Mouse (Mus musculus): ENCODE results near the gene Eea1.
"Not testable (repeated sequence)": the region's sequence is repeated elsewhere in the genome, so short reads cannot be mapped to it uniquely, and the experiment has no call there.

GRCm38 (mm10) chr10:96077480-96078066 lies 137.1 kb downstream of the Eea1 start:
- not testable (repeated sequence) for TF ChIP-seq TAL1 (IDR thresholded peaks at IDR 0.05; ENCODE audit: low read length); CTCF (IDR thresholded peaks at IDR 0.05 in 2 of 3, conservative IDR thresholded peaks at IDR 0.05 in 1 of 3; ENCODE audit: control insufficient read depth in 1 of 3, insufficient read depth in 1 of 3, low read depth in 2 of 3, low read length in 3 of 3, poor library complexity in 1 of 3, severe bottlenecking in 1 of 3)
